Comparison of ENCODE assay signal across 9 mouse cellular contexts in genomic region chr3:88603714-88604161, GRCm38 (mm10). TPM values are rescaled to one million over a fixed set of nuclear protein-coding genes. Genes with fewer than 3 reads are reported as not detected.
A peak's percentile ranks its signal among the peaks of the same experiment; 100 is the strongest.
DNase-seq lines count a peak whose midpoint lies in the region; ATAC-seq lines count a peak whose summit lies in the region.
"Had no signal": no experiment of that assay in that cellular context is flagged by ENCODE, and none has a peak within 500 bp of the region (broad histone marks: within the 10 kb centered on the region; RNA-seq: fewer than 3 reads in every experiment).

No protein-coding gene starts in this region.

- no peak overlapping the region for H3K27ac ChIP-seq in hindbrain, embryonic 10.5 days
- no peak overlapping the region for H3K27ac ChIP-seq in hindbrain, embryonic 16.5 days (ENCODE audit: low read depth, low read length)
- H3K27ac ChIP-seq in kidney, embryonic 15.5 days, result peak overlapping the region; percentile 64; the same call in 1 of the 2 replicates
- H3K27ac ChIP-seq: limb, embryonic 13.5 days had no signal

- no peaks in the 10 kb centered on the region for H3K9me3 ChIP-seq in hindbrain, embryonic 10.5 days
- H3K9me3 ChIP-seq in hindbrain, embryonic 16.5 days (ENCODE audit: control insufficient read depth, low read length), result no peaks in the 10 kb centered on the region
- no peaks in the 10 kb centered on the region for H3K9me3 ChIP-seq in kidney, embryonic 15.5 days (replicated peaks)
- H3K9me3 ChIP-seq: limb, embryonic 13.5 days had no signal

- H3K27me3 ChIP-seq in hindbrain, embryonic 10.5 days (ENCODE audit: insufficient read depth, poor library complexity, severe bottlenecking), result 0 out of 2 replicates have a peak, but pooled peaks cover 6% of the 10 kb centered on the region
- H3K27me3 ChIP-seq in hindbrain, embryonic 16.5 days (replicated peaks; ENCODE audit: control insufficient read depth, insufficient read depth, low read length), result no peaks in the 10 kb centered on the region
- H3K27me3 ChIP-seq in kidney, embryonic 15.5 days, result peaks cover 4% of the 10 kb centered on the region; the same call in 1 of the 2 replicates
- H3K27me3 ChIP-seq: limb, embryonic 13.5 days had no signal

- no peak for ATAC-seq in hindbrain, embryonic 16.5 days
- ATAC-seq in kidney, embryonic 15.5 days (replicated peaks; ENCODE audit: low FRiP score), result peak; percentile 48; the same call in 1 of the 2 replicates

- no peak overlapping the region for H3K9ac ChIP-seq in hindbrain, embryonic 16.5 days (ENCODE audit: low read depth, low read length)
- H3K9ac ChIP-seq in kidney, embryonic 15.5 days, result no peak overlapping the region
- H3K9ac ChIP-seq: limb, embryonic 13.5 days had no signal

- no peaks in the 10 kb centered on the region for H3K36me3 ChIP-seq in hindbrain, embryonic 10.5 days
- no peaks in the 10 kb centered on the region for H3K36me3 ChIP-seq in hindbrain, embryonic 16.5 days (ENCODE audit: control insufficient read depth, insufficient read depth, low read length)
- H3K36me3 ChIP-seq in kidney, embryonic 15.5 days, result no peaks in the 10 kb centered on the region
- H3K36me3 ChIP-seq: limb, embryonic 13.5 days had no signal

- H3K4me3 ChIP-seq in hindbrain, embryonic 10.5 days, result no peak overlapping the region
- H3K4me3 ChIP-seq in hindbrain, embryonic 16.5 days (ENCODE audit: low read length), result no peak overlapping the region
- H3K4me3 ChIP-seq in kidney, embryonic 15.5 days (replicated peaks), result no peak overlapping the region
- H3K4me3 ChIP-seq: limb, embryonic 13.5 days had no signal

- peaks cover 21% of the 10 kb centered on the region for H3K4me1 ChIP-seq in hindbrain, embryonic 10.5 days (replicated peaks)
- peaks cover 2% of the 10 kb centered on the region; the same call in 1 of the 2 replicates for H3K4me1 ChIP-seq in hindbrain, embryonic 16.5 days (ENCODE audit: control insufficient read depth, insufficient read depth, low read depth, low read length)
- H3K4me1 ChIP-seq in kidney, embryonic 15.5 days, result peaks cover 24% of the 10 kb centered on the region

- peak; percentile 66 for DNase-seq in hindbrain, embryonic 10.5 days (ENCODE audit: low spot score)
- peak; percentile 92 for DNase-seq in ES-CJ7 (ENCODE audit: low read depth, low spot score)
- DNase-seq in cerebellum, adult 8-10 months, result peak; percentile 57
- peak; percentile 82 for DNase-seq in heart, adult 8-10 months (ENCODE audit: low spot score)
- DNase-seq in lung, postnatal 25 days (ENCODE audit: low spot score), result peak; percentile 88
- DNase-seq in thymus, adult 18-20 months, result peak; percentile 46 to 60

- WGBS in hindbrain, embryonic 10.5 days, result 32% methylated on average over 6 of the region's 6 CpGs
- WGBS in hindbrain, embryonic 16.5 days, result 31% methylated on average over 6 of the region's 6 CpGs
- 16% methylated on average over 6 of the region's 6 CpGs for WGBS in kidney, embryonic 15.5 days

- no peak overlapping the region for H3K4me2 ChIP-seq in hindbrain, embryonic 16.5 days (ENCODE audit: low read length)
- H3K4me2 ChIP-seq in kidney, embryonic 15.5 days, result no peak overlapping the region
- H3K4me2 ChIP-seq: limb, embryonic 13.5 days had no signal

RNA-seq across cellular contexts. Expression of gene Arhgef2, which starts 2.0 kb away (rescaled TPM):
- 111 and 123 TPM in 2 replicates for polyA plus RNA-seq in hindbrain, embryonic 10.5 days (2016; fragmentation: Nextera tagmentation; extraction: Ambion mirVana)
- 79.0 and 104 TPM in 2 replicates for polyA plus RNA-seq in hindbrain, embryonic 16.5 days (2015; fragmentation: Nextera tagmentation; extraction: Ambion mirVana)
- total RNA-seq in heart, adult 8-10 months (2022), result 10 to 100 TPM; 38.8 to 45.9 (median 41.4) TPM
- 99.8 and 104 TPM in 2 replicates for polyA plus RNA-seq in kidney, embryonic 15.5 days (2015; fragmentation: Nextera tagmentation; extraction: Ambion mirVana)

RNA-seq across cellular contexts. Expression of gene Ssr2, which starts 28.1 kb away (rescaled TPM):
- 207 and 220 TPM in 2 replicates for polyA plus RNA-seq in hindbrain, embryonic 10.5 days (2016; fragmentation: Nextera tagmentation; extraction: Ambion mirVana)
- polyA plus RNA-seq in hindbrain, embryonic 16.5 days (2015; fragmentation: Nextera tagmentation; extraction: Ambion mirVana), result 133 and 167 TPM in 2 replicates
- total RNA-seq in heart, adult 8-10 months (2022), result 10 to 100 TPM; 60.4 to 67.0 (median 64.4) TPM
- 300 and 318 TPM in 2 replicates for polyA plus RNA-seq in kidney, embryonic 15.5 days (2015; fragmentation: Nextera tagmentation; extraction: Ambion mirVana)

RNA-seq across cellular contexts. Expression of gene Rxfp4, which starts 49.2 kb away (rescaled TPM):
- not detected in 2 replicates for polyA plus RNA-seq in hindbrain, embryonic 10.5 days (2016; fragmentation: Nextera tagmentation; extraction: Ambion mirVana)
- not detected in 2 replicates for polyA plus RNA-seq in hindbrain, embryonic 16.5 days (2015; fragmentation: Nextera tagmentation; extraction: Ambion mirVana)
- under 1 TPM in 1 of 4 experiments, not detected in 3; 0.23 TPM for total RNA-seq in heart, adult 8-10 months (2022)
- polyA plus RNA-seq in kidney, embryonic 15.5 days (2015; fragmentation: Nextera tagmentation; extraction: Ambion mirVana), result not detected in 2 replicates
- polyA plus RNA-seq: limb, embryonic 13.5 days had no signal

RNA-seq across cellular contexts. Expression of gene Ubqln4, which starts 50.2 kb away (rescaled TPM):
- polyA plus RNA-seq in hindbrain, embryonic 10.5 days (2016; fragmentation: Nextera tagmentation; extraction: Ambion mirVana), result 69.0 and 72.5 TPM in 2 replicates
- 40.1 and 44.4 TPM in 2 replicates for polyA plus RNA-seq in hindbrain, embryonic 16.5 days (2015; fragmentation: Nextera tagmentation; extraction: Ambion mirVana)
- total RNA-seq in heart, adult 8-10 months (2022), result 10 to 100 TPM; 68.8 to 90.5 (median 77.6) TPM
- 54.0 and 57.9 TPM in 2 replicates for polyA plus RNA-seq in kidney, embryonic 15.5 days (2015; fragmentation: Nextera tagmentation; extraction: Ambion mirVana)

RNA-seq across cellular contexts. Expression of gene Lamtor2, which starts 50.9 kb away (rescaled TPM):
- polyA plus RNA-seq in hindbrain, embryonic 10.5 days (2016; fragmentation: Nextera tagmentation; extraction: Ambion mirVana), result 173 and 180 TPM in 2 replicates
- 184 and 218 TPM in 2 replicates for polyA plus RNA-seq in hindbrain, embryonic 16.5 days (2015; fragmentation: Nextera tagmentation; extraction: Ambion mirVana)
- total RNA-seq in heart, adult 8-10 months (2022), result 100 to 1,000 TPM; 104 to 116 (median 107) TPM
- polyA plus RNA-seq in kidney, embryonic 15.5 days (2015; fragmentation: Nextera tagmentation; extraction: Ambion mirVana), result 167 and 173 TPM in 2 replicates
